Mouse (Mus musculus): ENCODE measurements at regions not wholly inside any gene's neighbourhood (a gene's known extent, or its start where the extent isn't known, plus 50 kb on each side); places are given as distances from the start of the nearest gene placed in this dataset.

- no peak overlapping the region for H3K4me3 ChIP-seq
- no peak overlapping the region for H3K9ac ChIP-seq (replicated peaks)
- peaks cover 9% of the 10 kb centered on the region; the same call in 1 of the 2 replicates for H3K27me3 ChIP-seq
- WGBS = 23% methylated on average over 1 of the region's 1 CpGs
- no peaks in the 10 kb centered on the region for H3K9me3 ChIP-seq
- H3K4me2 ChIP-seq (replicated peaks) = no peak overlapping the region
- H3K36me3 ChIP-seq = no peaks in the 10 kb centered on the region
- no peak overlapping the region for H3K27ac ChIP-seq (replicated peaks)
- H3K4me1 ChIP-seq = peaks cover 19% of the 10 kb centered on the region
- no peak for ATAC-seq (ENCODE audit: low FRiP score, low read depth)
Measured at GRCm38 (mm10) chr4:125289709-125290108, 162.1 kb upstream of the Zc3h12a start.

GRCm38 (mm10) chr4:125289031-125289449, 161.4 kb upstream of the Zc3h12a start:
- H3K9me3 ChIP-seq = no peaks in the 10 kb centered on the region
- H3K9ac ChIP-seq (replicated peaks) = no peak overlapping the region
- peak; percentile 62; the same call in 1 of the 2 replicates for ATAC-seq (ENCODE audit: low FRiP score, low read depth)
- no peak overlapping the region for H3K4me3 ChIP-seq
- H3K27ac ChIP-seq (replicated peaks) = no peak overlapping the region; the same call in 1 of the 2 replicates
- H3K4me1 ChIP-seq = peaks cover 19% of the 10 kb centered on the region
- H3K4me2 ChIP-seq (replicated peaks) = no peak overlapping the region
- H3K36me3 ChIP-seq = no peaks in the 10 kb centered on the region
- H3K27me3 ChIP-seq = peaks cover 13% of the 10 kb centered on the region
- WGBS = 35% methylated on average over 6 of the region's 6 CpGs

- ATAC-seq (ENCODE audit: low FRiP score, low read depth) = no peak; the same call in 1 of the 2 replicates
- H3K36me3 ChIP-seq = no peaks in the 10 kb centered on the region
- H3K4me1 ChIP-seq = peaks cover 18% of the 10 kb centered on the region
- H3K4me3 ChIP-seq = no peak overlapping the region
- 27% methylated on average over 8 of the region's 8 CpGs for WGBS
- H3K9ac ChIP-seq (replicated peaks) = 0 out of 2 replicates have a peak overlapping the region, but pooled peaks have one; percentile 3
- peak overlapping the region; percentile 32 for H3K4me2 ChIP-seq (replicated peaks)
- H3K27me3 ChIP-seq = peaks cover 42% of the 10 kb centered on the region
- H3K9me3 ChIP-seq = no peaks in the 10 kb centered on the region
- peak overlapping the region; percentile 71 for H3K27ac ChIP-seq (replicated peaks)
Measured at GRCm38 (mm10) chr4:125282974-125283319, 155.3 kb upstream of the Zc3h12a start.

GRCm38 (mm10) chr4:125282154-125282973, 154.7 kb upstream of the Zc3h12a start:
- 0 out of 2 replicates have a peak overlapping the region, but pooled peaks have one; percentile 3 for H3K9ac ChIP-seq (replicated peaks)
- 15% methylated on average over 20 of the region's 21 CpGs for WGBS
- H3K9me3 ChIP-seq = no peaks in the 10 kb centered on the region
- peak overlapping the region; percentile 71 for H3K27ac ChIP-seq (replicated peaks)
- H3K27me3 ChIP-seq = peaks cover 48% of the 10 kb centered on the region
- 0 out of 2 replicates have a peak overlapping the region, but pooled peaks have one; percentile 6 for H3K4me3 ChIP-seq
- peak overlapping the region; percentile 32 for H3K4me2 ChIP-seq (replicated peaks)
- ATAC-seq (ENCODE audit: low FRiP score, low read depth) = peak; percentile 90
- peaks cover 18% of the 10 kb centered on the region for H3K4me1 ChIP-seq
- H3K36me3 ChIP-seq = no peaks in the 10 kb centered on the region

- Histone ChIP-seq H3K4me2 (replicated peaks) (no peak overlapping the region), H3K9ac (replicated peaks) (no peak overlapping the region), H3K27me3 (peaks cover 67% of the 10 kb centered on the region), H3K27ac (replicated peaks) (no peak overlapping the region), H3K4me1 (peaks cover 28% of the 10 kb centered on the region), H3K9me3 (no peaks in the 10 kb centered on the region), H3K4me3 (no peak overlapping the region), H3K36me3 (no peaks in the 10 kb centered on the region)
- no peak for ATAC-seq (ENCODE audit: low FRiP score, low read depth)
- 58% methylated on average over 7 of the region's 7 CpGs for WGBS
Measured at GRCm38 (mm10) chr4:125279165-125279564, 151.5 kb upstream of the Zc3h12a start.

- no peak for ATAC-seq (ENCODE audit: low FRiP score, low read depth)
- peaks cover 69% of the 10 kb centered on the region for H3K27me3 ChIP-seq
- H3K4me3 ChIP-seq = no peak overlapping the region
- no peak overlapping the region for H3K4me2 ChIP-seq (replicated peaks)
- WGBS = 72% methylated on average over 6 of the region's 6 CpGs
- no peak overlapping the region for H3K27ac ChIP-seq (replicated peaks)
- peaks cover 11% of the 10 kb centered on the region for H3K4me1 ChIP-seq
- no peaks in the 10 kb centered on the region for H3K36me3 ChIP-seq
- H3K9ac ChIP-seq (replicated peaks) = no peak overlapping the region
- no peaks in the 10 kb centered on the region for H3K9me3 ChIP-seq
Measured at GRCm38 (mm10) chr4:125276861-125277260, 149.2 kb upstream of the Zc3h12a start.

- WGBS = 3% methylated on average over 13 of the region's 13 CpGs
- Histone ChIP-seq H3K27me3 (peaks cover 72% of the 10 kb centered on the region), H3K4me2 (replicated peaks) (peak overlapping the region; percentile 13)
Measured at GRCm38 (mm10) chr4:125275259-125275658, 147.6 kb upstream of the Zc3h12a start.

GRCm38 (mm10) chr4:125270951-125271350, 143.3 kb upstream of the Zc3h12a start:
- peaks cover 11% of the 10 kb centered on the region for H3K4me1 ChIP-seq
- peaks cover 77% of the 10 kb centered on the region for H3K27me3 ChIP-seq
- H3K4me3 ChIP-seq = no peak overlapping the region
- H3K36me3 ChIP-seq = no peaks in the 10 kb centered on the region
- no peak overlapping the region for H3K9ac ChIP-seq (replicated peaks)
- ATAC-seq (ENCODE audit: low FRiP score, low read depth) = no peak
- no peak overlapping the region for H3K27ac ChIP-seq (replicated peaks)
- no peak overlapping the region for H3K4me2 ChIP-seq (replicated peaks)
- WGBS = 60% methylated on average over 14 of the region's 14 CpGs
- H3K9me3 ChIP-seq = no peaks in the 10 kb centered on the region

More at GRCm38 (mm10) chr4:125275259-125275658, 147.6 kb upstream of the Zc3h12a start:
- Histone ChIP-seq H3K9ac (replicated peaks) (no peak overlapping the region), H3K9me3 (no peaks in the 10 kb centered on the region), H3K4me1 (peaks cover 11% of the 10 kb centered on the region), H3K36me3 (no peaks in the 10 kb centered on the region), H3K27ac (replicated peaks) (no peak overlapping the region), H3K4me3 (no peak overlapping the region)
- ATAC-seq (ENCODE audit: low FRiP score, low read depth) = no peak

GRCm38 (mm10) chr4:125266212-125266611, 138.6 kb upstream of the Zc3h12a start:
- 83% methylated on average over 1 of the region's 1 CpGs for WGBS
- peaks cover 25% of the 10 kb centered on the region for H3K4me1 ChIP-seq
- H3K9ac ChIP-seq (replicated peaks) = no peak overlapping the region
- H3K4me2 ChIP-seq (replicated peaks) = no peak overlapping the region
- H3K27ac ChIP-seq (replicated peaks) = no peak overlapping the region
- no peaks in the 10 kb centered on the region for H3K36me3 ChIP-seq
- no peaks in the 10 kb centered on the region for H3K9me3 ChIP-seq
- H3K4me3 ChIP-seq = no peak overlapping the region
- ATAC-seq (ENCODE audit: low FRiP score, low read depth) = no peak
- H3K27me3 ChIP-seq = peaks cover 74% of the 10 kb centered on the region

- Histone ChIP-seq H3K9ac (replicated peaks) (no peak overlapping the region), H3K4me2 (replicated peaks) (peak overlapping the region; percentile 22; the same call in 1 of the 2 replicates), H3K27ac (replicated peaks) (peak overlapping the region; percentile 46; the same call in 1 of the 2 replicates), H3K27me3 (peaks cover 73% of the 10 kb centered on the region), H3K4me1 (peaks cover 30% of the 10 kb centered on the region), H3K4me3 (no peak overlapping the region), H3K9me3 (no peaks in the 10 kb centered on the region), H3K36me3 (no peaks in the 10 kb centered on the region)
- ATAC-seq (ENCODE audit: low FRiP score, low read depth) = peak; percentile 23; the same call in 1 of the 2 replicates
- 14% methylated on average over 5 of the region's 5 CpGs for WGBS
Measured at GRCm38 (mm10) chr4:125265575-125265974, 137.9 kb upstream of the Zc3h12a start.

GRCm38 (mm10) chr4:125265065-125265464, 137.4 kb upstream of the Zc3h12a start:
- Histone ChIP-seq H3K4me2 (replicated peaks) (peak overlapping the region; percentile 22; the same call in 1 of the 2 replicates), H3K9ac (replicated peaks) (no peak overlapping the region), H3K4me1 (peaks cover 30% of the 10 kb centered on the region), H3K27ac (replicated peaks) (peak overlapping the region; percentile 46; the same call in 1 of the 2 replicates), H3K4me3 (no peak overlapping the region), H3K27me3 (peaks cover 68% of the 10 kb centered on the region), H3K36me3 (no peaks in the 10 kb centered on the region), H3K9me3 (no peaks in the 10 kb centered on the region)
- ATAC-seq (ENCODE audit: low FRiP score, low read depth) = peak; percentile 59; the same call in 1 of the 2 replicates
- WGBS = 6% methylated on average over 7 of the region's 7 CpGs

GRCm38 (mm10) chr4:125261547-125261946, 133.9 kb upstream of the Zc3h12a start:
- Histone ChIP-seq H3K36me3 (no peaks in the 10 kb centered on the region), H3K4me1 (peaks cover 36% of the 10 kb centered on the region), H3K4me3 (no peak overlapping the region), H3K4me2 (replicated peaks) (no peak overlapping the region), H3K27me3 (peaks cover 50% of the 10 kb centered on the region), H3K9ac (replicated peaks) (no peak overlapping the region), H3K27ac (replicated peaks) (no peak overlapping the region), H3K9me3 (no peaks in the 10 kb centered on the region)
- WGBS = 30% methylated on average over 8 of the region's 8 CpGs
- no peak for ATAC-seq (ENCODE audit: low FRiP score, low read depth)

Data from midbrain, embryonic 12.5 days (tissue).